Mouse (Mus musculus) CH12.LX (cell line): ENCODE data around the gene Ppm1a. TPM values are rescaled to one million over a fixed set of nuclear protein-coding genes. Genes with fewer than 3 reads are reported as not detected.

Experiments used
- DNase-seq: peaks from one replicate; pipeline ENCODE4 v3.0.0-alpha.2; 2013; ENCODE audit errors: extremely low read depth
- H3K27ac ChIP-seq: 2 replicates; pipeline ENCODE4 v1.5.1; 2012; ENCODE audit warnings: low read depth, mild to moderate bottlenecking, control low read depth, moderate library complexity; ENCODE audit not compliant: insufficient read depth
- H3K27me3 ChIP-seq: replicated peaks from 2 replicates; pipeline ENCODE3; 2012; ENCODE audit warnings: inconsistent platforms
- H3K36me3 ChIP-seq, 2 experiments: replicated peaks in 1 of 2; 2 replicates each; pipeline versions ENCODE3 to v1.6.1; 2012; ENCODE audit warnings: inconsistent platforms in 1 of 2, low read length in 1 of 2, mild to moderate bottlenecking in 1 of 2, mixed read lengths in 1 of 2, moderate library complexity in 1 of 2; ENCODE audit not compliant: control insufficient read depth in 1 of 2, insufficient read depth in 1 of 2
- H3K4me1 ChIP-seq, 2 experiments: 2 replicates each; pipeline ENCODE4 v1.6.1; 2012; ENCODE audit warnings: inconsistent platforms in 1 of 2, moderate library complexity in 1 of 2; ENCODE audit not compliant: insufficient read depth in 2 of 2, control insufficient read depth in 1 of 2
- H3K4me2 ChIP-seq: 2 replicates; pipeline ENCODE4 v1.6.1; 2012; ENCODE audit warnings: low read depth, mild to moderate bottlenecking, control low read depth; ENCODE audit not compliant: poor library complexity, insufficient read depth, severe bottlenecking
- H3K4me3 ChIP-seq, 3 experiments: fragments of 150-350 bp in 1 of 3; sonication (generic) in 1 of 3; replicated peaks in 1 of 3; 2 replicates each; pipeline versions ENCODE3 to v1.5.1; 2011 to 2012; ENCODE audit warnings: low read depth in 2 of 3, low read length in 2 of 3, mild to moderate bottlenecking in 2 of 3, moderate library complexity in 2 of 3, control low read depth in 1 of 3, improper control_type of control experiment in 1 of 3, inconsistent platforms in 1 of 3, mixed read lengths in 1 of 3; ENCODE audit not compliant: poor library complexity in 1 of 3
- H3K79me2 ChIP-seq: replicated peaks from 2 replicates; pipeline ENCODE4 v1.6.1; 2012; ENCODE audit warnings: mild to moderate bottlenecking, moderate library complexity; ENCODE audit not compliant: control insufficient read depth, poor library complexity, insufficient read depth, severe bottlenecking; ENCODE audit errors: extremely low read depth
- H3K9ac ChIP-seq: 2 replicates; pipeline ENCODE4 v1.6.1; 2012; ENCODE audit warnings: low read depth, mild to moderate bottlenecking, control low read depth, moderate library complexity; ENCODE audit not compliant: insufficient read depth
- H3K9me3 ChIP-seq: replicated peaks from 2 replicates; pipeline ENCODE3; 2012; ENCODE audit warnings: low read length, inconsistent platforms, mixed read lengths
- BHLHE40 ChIP-seq: IDR thresholded peaks from 2 replicates; pipeline ENCODE4 v1.6.1; 2011; ENCODE audit warnings: mild to moderate bottlenecking, low read depth, low read length, improper control_type of control experiment
- CHD1 ChIP-seq: IDR thresholded peaks from 2 replicates; pipeline ENCODE4 v1.6.1; 2012; ENCODE audit warnings: low read depth, low read length, improper control_type of control experiment, inconsistent platforms
- E2F4 ChIP-seq: IDR thresholded peaks from 2 replicates; pipeline ENCODE4 v1.6.1; 2011; ENCODE audit warnings: low read depth, low read length, improper control_type of control experiment; ENCODE audit not compliant: insufficient replicate concordance
- ELF1 ChIP-seq: IDR thresholded peaks from 2 replicates; pipeline ENCODE4 v1.6.1; 2014; ENCODE audit warnings: low read depth, mild to moderate bottlenecking, inconsistent platforms, low read length, improper control_type of control experiment
- EP300 ChIP-seq: IDR thresholded peaks from 2 replicates; pipeline ENCODE4 v1.6.1; 2011; ENCODE audit warnings: low read length, improper control_type of control experiment
- ETS1 ChIP-seq: conservative IDR thresholded peaks from 2 replicates; pipeline ENCODE4 v1.6.1; 2012; ENCODE audit warnings: low read depth, mild to moderate bottlenecking, inconsistent platforms, low read length, improper control_type of control experiment, moderate library complexity
- GABPA ChIP-seq: IDR thresholded peaks from 2 replicates; pipeline ENCODE4 v1.6.1; 2012; ENCODE audit warnings: low read depth, low read length, improper control_type of control experiment, inconsistent platforms; ENCODE audit not compliant: insufficient replicate concordance
- HCFC1 ChIP-seq: IDR thresholded peaks from 2 replicates; pipeline ENCODE4 v1.6.1; 2012; ENCODE audit warnings: low read depth, mild to moderate bottlenecking, inconsistent platforms, low read length, improper control_type of control experiment
- JUN ChIP-seq: IDR thresholded peaks from 2 replicates; pipeline ENCODE4 v1.6.1; 2011; ENCODE audit warnings: low read depth, mild to moderate bottlenecking, low read length, improper control_type of control experiment, moderate library complexity; ENCODE audit not compliant: insufficient read depth
- JUND ChIP-seq: conservative IDR thresholded peaks from 2 replicates; pipeline ENCODE4 v1.6.1; 2011; ENCODE audit warnings: low read depth, low read length, improper control_type of control experiment
- KAT2A ChIP-seq: IDR thresholded peaks from 2 replicates; pipeline ENCODE4 v1.6.1; 2012; ENCODE audit warnings: low read length, improper control_type of control experiment, inconsistent platforms; ENCODE audit not compliant: insufficient replicate concordance
- MAFK ChIP-seq: IDR thresholded peaks from 2 replicates; pipeline ENCODE4 v1.6.1; 2011; ENCODE audit warnings: low read length, improper control_type of control experiment; ENCODE audit not compliant: insufficient replicate concordance
- MAX ChIP-seq: IDR thresholded peaks from 2 replicates; pipeline ENCODE4 v1.6.1; 2011; ENCODE audit warnings: low read length, improper control_type of control experiment
- MAZ ChIP-seq: IDR thresholded peaks from 2 replicates; pipeline ENCODE4 v1.6.1; 2012; ENCODE audit warnings: low read depth, mild to moderate bottlenecking, inconsistent platforms, low read length, improper control_type of control experiment, moderate library complexity
- MEF2A ChIP-seq: IDR thresholded peaks from 2 replicates; pipeline ENCODE4 v1.6.1; 2014; ENCODE audit warnings: low read depth, mild to moderate bottlenecking, inconsistent platforms, low read length, improper control_type of control experiment, borderline replicate concordance
- MYC ChIP-seq: IDR thresholded peaks from 2 replicates; pipeline ENCODE4 v1.6.1; 2011; ENCODE audit warnings: low read depth, mild to moderate bottlenecking, improper control_type of control experiment, low read length
- NELFE ChIP-seq: IDR thresholded peaks from 2 replicates; pipeline ENCODE4 v1.6.1; 2011; ENCODE audit warnings: low read depth, low read length, improper control_type of control experiment
- NRF1 ChIP-seq: IDR thresholded peaks from 2 replicates; pipeline ENCODE4 v1.6.1; 2014; ENCODE audit warnings: low read depth, mild to moderate bottlenecking, inconsistent platforms, low read length, improper control_type of control experiment, moderate library complexity
- POLR2A ChIP-seq: IDR thresholded peaks from 2 replicates; pipeline ENCODE4 v1.6.1; 2011; ENCODE audit warnings: low read depth, mild to moderate bottlenecking, improper control_type of control experiment, low read length
- RAD21 ChIP-seq: IDR thresholded peaks from 2 replicates; pipeline ENCODE4 v1.6.1; 2011; ENCODE audit warnings: low read depth, mild to moderate bottlenecking, low read length, improper control_type of control experiment, moderate library complexity
- SIN3A ChIP-seq: IDR thresholded peaks from 2 replicates; pipeline ENCODE4 v1.6.1; 2012; ENCODE audit warnings: low read length, improper control_type of control experiment, inconsistent platforms
- SMC3 ChIP-seq: IDR thresholded peaks from 2 replicates; pipeline ENCODE4 v1.6.1; 2011; ENCODE audit warnings: low read depth, low read length, improper control_type of control experiment
- TBP ChIP-seq: conservative IDR thresholded peaks from 2 replicates; pipeline ENCODE4 v1.6.1; 2011; ENCODE audit warnings: low read depth, low read length, improper control_type of control experiment
- UBTF ChIP-seq: IDR thresholded peaks from 2 replicates; pipeline ENCODE4 v1.6.1; 2012; ENCODE audit warnings: low read depth, mild to moderate bottlenecking, inconsistent platforms, low read length, improper control_type of control experiment, moderate library complexity
- USF1 ChIP-seq: IDR thresholded peaks from 2 replicates; pipeline ENCODE4 v1.6.1; 2014; ENCODE audit warnings: low read depth, mild to moderate bottlenecking, inconsistent platforms, low read length, improper control_type of control experiment
- USF2 ChIP-seq: conservative IDR thresholded peaks from 2 replicates; pipeline ENCODE4 v1.6.1; 2011; ENCODE audit warnings: low read depth, low read length, improper control_type of control experiment
- ZMIZ1 ChIP-seq: IDR thresholded peaks from 2 replicates; pipeline ENCODE4 v1.6.1; 2012; ENCODE audit warnings: low read depth, mild to moderate bottlenecking, inconsistent platforms, low read length, improper control_type of control experiment
- dilution Hi-C: fragments of 300-500 bp; cut with MboI; formaldehyde crosslinking; loops from 2 replicates; pipeline ENCODE4 v1.14.3; 2020; ENCODE audit warnings: low sequenced_read_pairs; ENCODE audit not compliant: extremely low pct_unique_long_range_greater_than_20kb, extremely low pct_ligation_motif_present
- in situ Hi-C: fragments of 300-500 bp; cut with MboI; formaldehyde crosslinking; loops from 3 replicates; pipeline ENCODE4 v1.14.3; 2019; ENCODE audit warnings: low sequenced_read_pairs, low pct_ligation_motif_present, low pct_unique_long_range_greater_than_20kb, mixed read lengths
- polyA plus RNA-seq: library from polyadenylated mRNA; unstranded; fragments of >175 nt; gene quantifications from 2 replicates; pipeline ENCODE4 v1.2.1, GENCODE M21; 2012; ENCODE audit warnings: low read depth; ENCODE audit not compliant: insufficient read length
- total RNA-seq, 2 experiments: library from RNA; depleted of rRNA; stranded (reverse); fragments of 300-350 nt in 1 of 2; fragments of >200 nt in 1 of 2; gene quantifications; 2 replicates each; pipeline ENCODE4 v1.2.3; 2012 to 2014

Ppm1a gene
- total and polyA plus RNA-seq, 3 experiments: 78.8 to 112 (median 98.4) TPM

GRCm38 (mm10) chr12:72721710-72722109 is 35.5 kb upstream of the Ppm1a start:
- no peak for DNase-seq
- H3K9me3 ChIP-seq: no peaks in the 10 kb centered on the region
- H3K79me2 ChIP-seq: no peaks in the 10 kb centered on the region
- in situ Hi-C loops: no loop called here
- no peak overlapping the region for H3K27ac ChIP-seq
- H3K9ac ChIP-seq: no peak overlapping the region
- H3K4me3 ChIP-seq: no peak overlapping the region
- dilution Hi-C loops: no loop called here
- no peaks in the 10 kb centered on the region for H3K27me3 ChIP-seq
- TF ChIP-seq HCFC1 (no peak), NELFE (no peak), ZMIZ1 (no peak), SIN3A (no peak), NRF1 (no peak), ETS1 (no peak), SMC3 (no peak), ELF1 (no peak), TBP (no peak), MAFK (no peak), JUN (no peak), EP300 (no peak), MYC (no peak), BHLHE40 (no peak), MAZ (no peak), KAT2A (no peak)
- TF ChIP-seq, all 38 proteins: peak for 0
- Histone ChIP-seq H3K4me2 (no peak overlapping the region), H3K4me1 (peaks cover 0 to 11% of the 10 kb centered on the region in 2 experiments; a peak in 2 of 4 replicates), H3K36me3 (no peaks in the 10 kb centered on the region)

GRCm38 (mm10) chr12:72723965-72724364 is 33.3 kb upstream of the Ppm1a start:
- no peak overlapping the region for H3K4me3 ChIP-seq
- H3K9me3 ChIP-seq: no peaks in the 10 kb centered on the region
- no peak overlapping the region for H3K4me2 ChIP-seq
- dilution Hi-C loops: no loop called here
- no peaks in the 10 kb centered on the region for H3K79me2 ChIP-seq
- no peak overlapping the region for H3K9ac ChIP-seq
- in situ Hi-C loops: no loop called here
- no peaks in the 10 kb centered on the region for H3K36me3 ChIP-seq
- DNase-seq: no peak
- no peak overlapping the region for H3K27ac ChIP-seq
- no peaks in the 10 kb centered on the region for H3K27me3 ChIP-seq
- peaks cover 0 to 6% of the 10 kb centered on the region in 2 experiments; a peak in 1 of 4 replicates for H3K4me1 ChIP-seq
- TF ChIP-seq USF1 (no peak), NRF1 (no peak), MAFK (no peak), USF2 (no peak), UBTF (no peak), JUND (no peak), GABPA (no peak), BHLHE40 (no peak), KAT2A (no peak), MEF2A (no peak), SIN3A (no peak), E2F4 (no peak), NELFE (no peak), MAZ (no peak), MAX (no peak), HCFC1 (no peak), CHD1 (no peak), TBP (no peak), RAD21 (no peak), POLR2A (no peak)
- TF ChIP-seq, all 38 proteins: peak for 0
